8 mouse cellular contexts compared by ENCODE assay signal in genomic region chr5:143526698-143527331, GRCm38 (mm10). TPM values are rescaled to one million over a fixed set of nuclear protein-coding genes. Genes with fewer than 3 reads are reported as not detected.
DNase-seq lines count a peak whose midpoint lies in the region; TF ChIP-seq lines count a peak whose summit lies in the region.

No protein-coding gene starts in this region.

- peak overlapping the region; percentile 65 for H3K4me3 ChIP-seq in cortical plate, adult 2 months (ENCODE audit: insufficient read depth, low read length)
- peak overlapping the region; percentile 99 for H3K4me3 ChIP-seq in hindbrain, embryonic 10.5 days
- H3K4me3 ChIP-seq in liver, adult 2 months (ENCODE audit: insufficient read depth, low read depth, low read length) = peak overlapping the region; percentile 82

- peak; percentile 37 for DNase-seq in layer of hippocampus, adult 9-11 months
- DNase-seq in layer of hippocampus, adult 9-10 months (ENCODE audit: low spot score) = no peak
- DNase-seq in hindbrain, embryonic 10.5 days (ENCODE audit: low spot score) = peak; percentile 28
- peak; percentile 63 for DNase-seq in liver, adult 2 months (ENCODE audit: extremely low read depth, low read depth, low spot score)
- peak; percentile 64 for DNase-seq in naive thymus-derived CD4-positive, alpha-beta T cell, adult 2 months (ENCODE audit: low read depth)
- DNase-seq in right cerebral cortex, adult 2 months (ENCODE audit: low spot score in 2 of 2) = no peak
- DNase-seq in cerebellum, adult 18-20 months = no peak

- H3K36me3 ChIP-seq in hindbrain, embryonic 10.5 days = peaks cover 16% of the 10 kb centered on the region
- H3K36me3 ChIP-seq in liver, adult 2 months (ENCODE audit: control insufficient read depth, insufficient read depth, low read length) = no peaks in the 10 kb centered on the region

- peak overlapping the region; percentile 99; the same call in 1 of the 2 replicates for H3K27ac ChIP-seq in cortical plate, adult 2 months (ENCODE audit: insufficient read depth, low read length)
- peak overlapping the region; percentile 99 for H3K27ac ChIP-seq in hindbrain, embryonic 10.5 days
- H3K27ac ChIP-seq in liver, adult 2 months (replicated peaks; ENCODE audit: insufficient read depth, low read depth, low read length) = peak overlapping the region; percentile 93

- WGBS in hindbrain, embryonic 10.5 days = 13% methylated on average over 28 of the region's 28 CpGs
- under 1% methylated on average over 28 of the region's 28 CpGs for WGBS in liver, adult 2 months

- TF ChIP-seq POLR2A in cortical plate, adult 2 months (IDR thresholded peaks at IDR 0.05; ENCODE audit: extremely low read depth, insufficient read depth, low read length) = no peak
- no peak for TF ChIP-seq POLR2A in liver, adult 2 months (IDR thresholded peaks at IDR 0.05; ENCODE audit: extremely low read depth, insufficient read depth, low read length)

- no peaks in the 10 kb centered on the region for H3K9me3 ChIP-seq in hindbrain, embryonic 10.5 days

- peaks cover 46% of the 10 kb centered on the region for H3K79me2 ChIP-seq in liver, adult 2 months (ENCODE audit: control insufficient read depth, insufficient read depth, low read length)

- H3K9ac ChIP-seq in liver, adult 2 months (ENCODE audit: low read depth, low read length) = peak overlapping the region; percentile 96

- peaks cover 11% of the 10 kb centered on the region for H3K4me1 ChIP-seq in cortical plate, adult 2 months (ENCODE audit: control insufficient read depth, insufficient read depth, low read length)
- H3K4me1 ChIP-seq in hindbrain, embryonic 10.5 days (replicated peaks) = peaks cover 35% of the 10 kb centered on the region
- peaks cover 19% of the 10 kb centered on the region for H3K4me1 ChIP-seq in liver, adult 2 months (ENCODE audit: control insufficient read depth, insufficient read depth, low read length)

- H3K27me3 ChIP-seq in hindbrain, embryonic 10.5 days (ENCODE audit: insufficient read depth, poor library complexity, severe bottlenecking) = no peaks in the 10 kb centered on the region
- no peaks in the 10 kb centered on the region for H3K27me3 ChIP-seq in liver, adult 2 months (ENCODE audit: control insufficient read depth, insufficient read depth, low read length)

- TF ChIP-seq CTCF in cortical plate, adult 2 months (IDR thresholded peaks at IDR 0.05; ENCODE audit: extremely low read depth, insufficient read depth, low read length) = no peak
- no peak for TF ChIP-seq CTCF in liver, adult 2 months (IDR thresholded peaks at IDR 0.05; ENCODE audit: low read depth, low read length)

RNA-seq across cellular contexts. Expression of gene Rac1, which starts 1.0 kb away (rescaled TPM):
- polyA plus RNA-seq in cortical plate, adult 2 months (2012; rRNA removed) = 516 and 529 TPM in 2 replicates
- 390 and 422 TPM in 2 replicates for polyA plus RNA-seq in hindbrain, embryonic 10.5 days (2016; fragmentation: Nextera tagmentation; extraction: Ambion mirVana)
- 38.6 and 69.0 TPM in 2 replicates for total RNA-seq in liver, adult 2 months (2014; rRNA removed)
- 99.8 and 114 TPM in 2 replicates for polyA plus RNA-seq in liver, adult 2 months (2012; rRNA removed)

Comparison
In these comparisons a context has a peak if more than half of its experiments do, and no peak if none do; other contexts are left out.
1. DNase-seq: peak in layer of hippocampus, adult 9-11 months (single experiment), hindbrain, embryonic 10.5 days (single experiment), liver, adult 2 months (single experiment) and naive thymus-derived CD4-positive, alpha-beta T cell, adult 2 months (single experiment); none in layer of hippocampus, adult 9-10 months (single experiment), right cerebral cortex, adult 2 months (0 of 2) and cerebellum, adult 18-20 months (0 of 2).
2. Peak in every context shown above with its lines, with median percentiles within 50 percentile points of each other: H3K27ac ChIP-seq and H3K4me3 ChIP-seq.